Mouse (Mus musculus): ENCODE measurements at regions not wholly inside any gene's neighbourhood (a gene's known extent, or its start where the extent isn't known, plus 50 kb on each side); places are given as distances from the start of the nearest gene placed in this dataset.

GRCm38 (mm10) chr9:101670111-101670510 is 191.5 kb upstream of the 9630041A04Rik start:
- TF ChIP-seq CTCF (IDR thresholded peaks at IDR 0.05; ENCODE audit: low read depth) (no peak), EP300 (optimal IDR thresholded peaks at IDR 0.05) (no peak)
